Mouse (Mus musculus) hindbrain, postnatal 0 days (tissue): ENCODE data around the gene Hoxa13. TPM values are rescaled to one million over a fixed set of nuclear protein-coding genes. Genes with fewer than 3 reads are reported as not detected.

Experiments
- ATAC-seq: fragments of 200-750 bp; cut with Nextera tagmentation; 2 replicates; pipeline ENCODE4 v1.8.0; 2017; ENCODE audit warnings: mild to moderate bottlenecking, moderate TSS enrichment, moderate library complexity
- DNase-seq: peaks from one replicate; pipeline ENCODE4 v3.0.0-alpha.2; 2015; ENCODE audit warnings: low spot score
- H3K27ac ChIP-seq: fragments of 300-500 bp; sonication (generic); 2 replicates; pipeline ENCODE4 v1.5.1; 2014; ENCODE audit warnings: mild to moderate bottlenecking
- H3K27me3 ChIP-seq: fragments of 300-500 bp; sonication (generic); 2 replicates; pipeline ENCODE4 v1.6.1; 2014; ENCODE audit warnings: low read length, mixed read lengths; ENCODE audit not compliant: insufficient read depth
- H3K36me3 ChIP-seq: fragments of 300-500 bp; sonication (generic); 2 replicates; pipeline ENCODE4 v1.6.1; 2014; ENCODE audit warnings: low read length, mixed read lengths; ENCODE audit not compliant: insufficient read depth
- H3K4me1 ChIP-seq: fragments of 300-500 bp; sonication (generic); 2 replicates; pipeline ENCODE4 v1.6.1; 2014; ENCODE audit warnings: antibody characterized with exemption, low read length, mixed read lengths; ENCODE audit not compliant: insufficient read depth
- H3K4me2 ChIP-seq: fragments of 300-500 bp; sonication (generic); 2 replicates; pipeline ENCODE4 v1.6.1; 2014; ENCODE audit warnings: low read depth, mild to moderate bottlenecking, low read length, moderate library complexity, mixed read lengths
- H3K4me3 ChIP-seq: fragments of 300-500 bp; sonication (generic); 2 replicates; pipeline ENCODE4 v1.5.1; 2014; ENCODE audit warnings: low read length
- H3K9ac ChIP-seq: fragments of 300-500 bp; sonication (generic); replicated peaks from 2 replicates; pipeline ENCODE4 v1.6.1; 2014; ENCODE audit warnings: mild to moderate bottlenecking, low read length, moderate library complexity, mixed read lengths
- H3K9me3 ChIP-seq: fragments of 300-500 bp; sonication (generic); 2 replicates; pipeline ENCODE4 v1.6.1; 2016; ENCODE audit warnings: low read length, mixed read lengths
- CTCF ChIP-seq: IDR thresholded peaks from 2 replicates; pipeline ENCODE4 v1.5.1; 2016; ENCODE audit warnings: antibody characterized with exemption, control low read depth, low read depth
- WGBS: fragments of 180-500 bp; shearing (Covaris S2); extraction: QIAGEN DNeasy Blood & Tissue Kit; methylation state at CpG from one replicate; pipeline ENCODE4 v1.1.7; 2014; 5-methylcytosine and 5-hydroxymethylcytosine counted together
- polyA plus RNA-seq: library from polyadenylated mRNA; unstranded; fragments of >200 nt; fragmentation: Nextera tagmentation; extraction: Ambion mirVana; gene quantifications from 2 replicates; pipeline ENCODE4 v1.2.1, GENCODE M21; 2015
- total RNA-seq: library from RNA; depleted of rRNA; stranded (reverse); fragments of >200 nt; gene quantifications from 2 replicates; pipeline ENCODE4 v1.2.3, GENCODE M21; 2014

Hoxa13 gene
- total and polyA plus RNA-seq, 2 experiments from 2014 or later, result not detected

DNA sequence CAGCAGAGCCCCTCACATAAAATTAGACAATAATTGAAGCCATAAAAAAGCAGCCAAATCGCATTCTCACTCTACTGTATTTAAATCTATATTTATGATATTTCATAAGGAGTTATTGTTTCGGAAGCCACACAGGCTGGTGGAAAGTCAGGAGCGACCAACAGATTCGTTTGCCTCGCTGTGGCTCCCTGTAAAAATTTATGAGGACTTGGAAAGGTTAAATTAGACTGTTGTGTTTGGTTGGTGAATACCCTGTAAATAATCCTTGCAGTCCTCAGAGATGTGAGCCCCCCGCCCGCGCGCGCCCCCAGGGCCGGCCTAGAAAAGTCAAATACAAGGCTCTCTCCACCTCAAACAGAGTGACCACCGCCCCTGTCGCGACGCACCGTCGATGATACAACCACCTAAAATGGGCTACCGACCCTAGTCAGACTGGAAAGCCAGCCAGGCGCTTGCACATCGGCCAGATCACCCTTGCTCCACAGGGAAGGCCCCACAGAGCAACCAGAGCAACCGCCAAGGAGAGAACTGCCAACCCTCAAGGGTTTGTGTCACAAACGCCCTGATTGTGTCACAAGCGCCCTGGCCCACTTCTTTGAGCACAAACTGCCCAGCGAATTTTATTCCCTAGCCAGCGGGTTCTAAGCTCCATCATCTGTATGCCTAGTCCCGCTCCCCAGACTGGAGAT, 34.0 kb downstream of the Hoxa13 start:
- H3K27me3 ChIP-seq, result peaks cover 94% of the 10 kb centered on the region
- no peaks in the 10 kb centered on the region for H3K9me3 ChIP-seq
- H3K27ac ChIP-seq, result no peak overlapping the region
- no peak for TF ChIP-seq CTCF
- H3K4me3 ChIP-seq, result no peak overlapping the region
- ATAC-seq, result no peak
- no peaks in the 10 kb centered on the region for H3K36me3 ChIP-seq
- WGBS, result 4% methylated on average over 26 of the region's 26 CpGs
- DNase-seq, result no peak
- H3K9ac ChIP-seq, result no peak overlapping the region
- no peak overlapping the region for H3K4me2 ChIP-seq
- H3K4me1 ChIP-seq, result no peaks in the 10 kb centered on the region

DNA sequence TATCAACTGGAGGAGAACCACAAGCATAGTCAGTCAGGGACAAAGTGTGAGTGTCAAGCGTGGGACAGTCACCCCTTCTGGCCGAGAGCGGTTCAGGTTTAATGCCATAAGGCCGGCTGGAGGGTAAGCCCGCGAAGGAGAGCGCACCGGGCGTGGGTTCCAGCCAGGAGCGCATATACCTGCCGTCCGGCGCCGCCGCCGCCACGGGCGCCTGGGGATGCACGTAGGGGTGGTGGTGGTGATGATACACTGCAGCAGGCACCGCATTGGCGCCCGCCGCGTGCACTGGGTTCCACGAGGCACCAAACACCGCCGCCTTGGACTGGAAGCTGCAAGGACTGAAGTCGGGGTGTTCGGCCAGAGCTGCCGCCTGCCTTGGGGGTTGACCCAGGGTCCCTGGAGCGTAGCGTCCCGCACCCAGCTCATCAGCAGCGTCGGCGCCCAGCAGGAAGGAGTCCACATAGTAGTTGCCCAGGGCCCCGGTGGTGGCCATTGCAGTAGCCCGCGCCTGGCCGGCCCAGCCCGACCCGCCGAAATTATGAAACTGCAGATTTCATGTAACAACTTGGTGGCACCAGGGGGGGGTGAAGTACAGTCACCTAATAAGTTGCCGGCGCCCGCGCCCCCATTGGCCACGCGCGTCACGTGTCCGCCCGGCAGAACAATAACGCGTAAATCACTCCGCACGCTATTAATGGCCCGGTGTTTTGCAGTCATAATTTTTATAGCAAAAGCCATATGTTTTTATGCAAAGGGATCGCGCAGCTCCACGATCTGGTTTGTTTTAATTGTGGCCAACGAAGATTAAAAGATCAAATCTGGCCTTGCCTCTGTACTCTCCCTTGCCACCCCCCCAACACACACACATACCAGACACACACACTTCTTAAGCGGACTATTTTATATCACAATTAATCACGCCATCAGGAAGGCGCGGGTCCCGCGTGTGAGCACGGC, 34.8 kb downstream of the Hoxa13 start:
- H3K4me3 ChIP-seq, result no peak overlapping the region
- H3K4me1 ChIP-seq, result no peaks in the 10 kb centered on the region
- no peak overlapping the region for H3K9ac ChIP-seq
- H3K9me3 ChIP-seq, result no peaks in the 10 kb centered on the region
- no peak for DNase-seq
- ATAC-seq, result no peak
- H3K27me3 ChIP-seq, result peaks cover 96% of the 10 kb centered on the region
- H3K36me3 ChIP-seq, result no peaks in the 10 kb centered on the region
- H3K27ac ChIP-seq, result no peak overlapping the region
- 4% methylated on average over 67 of the region's 69 CpGs for WGBS
- TF ChIP-seq CTCF, result no peak
- H3K4me2 ChIP-seq, result no peak overlapping the region

DNA sequence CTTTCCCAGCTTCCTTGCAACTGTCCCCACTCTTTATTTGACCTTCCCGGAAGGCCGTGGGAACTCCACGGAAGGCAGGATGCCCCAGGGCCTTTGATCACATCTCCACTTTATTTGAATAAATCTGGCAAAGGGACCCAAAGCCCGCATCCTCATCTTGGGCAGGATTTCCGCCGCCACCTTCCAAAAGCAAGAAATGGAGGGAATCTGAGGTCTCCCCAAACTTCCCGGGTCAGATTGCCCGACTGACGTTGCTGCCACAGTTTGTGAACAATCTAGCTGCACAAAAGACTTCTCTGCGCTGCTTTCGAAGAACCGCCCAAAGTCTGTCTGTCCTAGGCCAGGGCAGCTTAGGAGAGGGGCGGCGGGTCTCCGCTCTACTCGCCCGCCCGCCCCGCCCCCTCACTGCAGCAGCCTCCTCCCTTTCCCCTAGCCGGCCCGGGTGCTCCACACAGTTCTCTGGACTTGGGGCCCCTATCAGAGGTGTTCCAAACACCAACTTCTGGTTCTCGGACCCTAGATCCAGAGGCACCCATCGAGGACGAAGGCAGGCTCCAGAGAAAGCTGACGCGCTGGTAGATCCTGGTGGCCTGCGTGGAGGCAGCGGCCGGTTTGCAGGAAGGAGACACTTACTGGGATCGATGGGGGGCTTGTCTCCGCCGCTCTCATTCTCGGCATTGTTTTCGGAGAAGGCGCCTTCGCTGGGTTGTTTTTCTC, 35.6 kb downstream of the Hoxa13 start:
- no peak overlapping the region for H3K27ac ChIP-seq
- no peak overlapping the region for H3K9ac ChIP-seq
- no peaks in the 10 kb centered on the region for H3K9me3 ChIP-seq
- no peak overlapping the region; the same call in 1 of the 2 replicates for H3K4me3 ChIP-seq
- peaks cover 93% of the 10 kb centered on the region for H3K27me3 ChIP-seq
- under 1% methylated on average over 36 of the region's 36 CpGs for WGBS
- TF ChIP-seq CTCF, result no peak
- no peak overlapping the region for H3K4me2 ChIP-seq
- H3K4me1 ChIP-seq, result no peaks in the 10 kb centered on the region
- no peak for DNase-seq
- no peak for ATAC-seq
- no peaks in the 10 kb centered on the region for H3K36me3 ChIP-seq

DNA sequence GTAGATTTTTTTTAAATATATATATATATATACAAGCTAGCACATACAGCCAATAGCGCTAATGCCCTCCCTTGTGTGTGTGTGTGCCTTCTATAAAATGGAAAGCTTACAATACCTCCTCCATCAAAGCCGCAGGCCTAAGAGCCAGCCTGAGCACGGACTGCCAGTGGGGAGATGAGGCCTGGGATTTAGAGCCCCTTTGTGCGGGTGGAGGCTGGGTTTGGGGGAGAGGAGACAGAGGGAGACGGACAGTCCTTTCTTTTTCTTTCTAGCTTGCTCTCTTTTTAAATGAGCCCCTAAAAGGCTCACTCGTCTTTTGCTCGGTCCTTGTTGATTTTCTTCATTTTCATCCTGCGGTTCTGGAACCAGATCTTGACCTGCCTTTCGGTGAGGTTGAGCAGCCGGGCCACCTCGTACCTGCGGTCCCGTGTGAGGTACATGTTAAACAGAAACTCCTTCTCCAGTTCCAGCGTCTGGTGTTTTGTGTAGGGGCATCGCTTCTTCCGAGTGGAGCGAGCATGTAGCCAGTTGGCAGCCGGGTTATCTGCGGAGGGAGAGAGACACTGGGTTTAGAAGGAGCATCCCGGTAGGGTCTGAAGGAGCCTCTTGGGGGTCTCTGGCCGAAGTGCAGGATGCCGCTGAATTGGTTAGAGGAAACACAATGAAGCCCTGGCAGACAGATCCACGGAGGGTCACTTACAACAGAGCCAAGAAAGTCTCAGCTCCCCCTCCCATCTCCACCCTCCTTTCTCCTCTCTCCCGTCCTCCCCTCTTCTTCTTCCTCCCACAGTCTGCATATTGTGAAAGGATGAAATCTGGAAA, 36.5 kb downstream of the Hoxa13 start:
- Histone ChIP-seq H3K4me1 (no peaks in the 10 kb centered on the region), H3K36me3 (no peaks in the 10 kb centered on the region), H3K4me2 (no peak overlapping the region), H3K27ac (no peak overlapping the region), H3K4me3 (no peak overlapping the region), H3K9me3 (no peaks in the 10 kb centered on the region), H3K9ac (no peak overlapping the region), H3K27me3 (peaks cover 93% of the 10 kb centered on the region)
- ATAC-seq (no peak), DNase-seq (no peak)
- WGBS, result 2% methylated on average over 24 of the region's 24 CpGs
- no peak for TF ChIP-seq CTCF

DNA sequence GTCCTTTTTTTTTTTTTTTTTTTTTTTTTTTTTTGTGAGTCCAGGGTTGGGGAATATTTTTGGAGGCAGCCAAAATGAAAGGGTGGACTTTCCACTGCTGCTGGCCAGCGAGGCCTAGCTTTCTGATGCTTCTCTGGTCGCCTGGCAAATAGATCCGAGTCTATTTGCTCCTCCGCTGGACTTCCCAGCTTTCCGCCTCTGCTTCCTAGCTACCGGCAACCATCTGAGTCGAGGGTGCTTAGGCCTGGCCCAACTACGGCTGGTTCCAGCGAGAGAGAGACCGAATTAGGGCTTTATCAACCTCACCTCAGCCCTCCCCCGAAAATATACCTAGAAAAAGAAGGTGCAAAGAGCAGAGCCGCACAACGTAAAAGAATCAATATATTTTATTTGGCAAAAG, 38.0 kb downstream of the Hoxa13 start:
- ATAC-seq, result no peak
- Histone ChIP-seq H3K36me3 (no peaks in the 10 kb centered on the region), H3K9me3 (no peaks in the 10 kb centered on the region), H3K27ac (no peak overlapping the region), H3K4me2 (no peak overlapping the region), H3K27me3 (peaks cover 96% of the 10 kb centered on the region), H3K4me3 (no peak overlapping the region), H3K9ac (no peak overlapping the region), H3K4me1 (no peaks in the 10 kb centered on the region)
- no peak for TF ChIP-seq CTCF
- 21% methylated on average over 13 of the region's 13 CpGs for WGBS
- DNase-seq, result no peak
